Mouse (Mus musculus): ENCODE measurements at regions not wholly inside any gene's neighbourhood (a gene's known extent, or its start where the extent isn't known, plus 50 kb on each side); places are given as distances from the start of the nearest gene placed in this dataset.
A peak's percentile ranks its signal among the peaks of the same experiment; 100 is the strongest.

- H3K4me1 ChIP-seq (ENCODE audit: control insufficient read depth, insufficient read depth, low read length), result peaks cover 6% of the 10 kb centered on the region; the same call in 1 of the 2 replicates
- no peak for DNase-seq
- H3K27ac ChIP-seq (ENCODE audit: insufficient read depth, low read depth, low read length), result no peak overlapping the region
- no peak overlapping the region for H3K4me3 ChIP-seq (ENCODE audit: insufficient read depth, low read depth, low read length)
- TF ChIP-seq POLR2A (IDR thresholded peaks at IDR 0.05; ENCODE audit: low read depth, low read length) (no peak), CTCF (conservative IDR thresholded peaks at IDR 0.05; ENCODE audit: insufficient read depth, insufficient read length, low read depth, low read length) (no peak)
- WGBS, result 97% methylated on average over 2 of the region's 2 CpGs
- H3K36me3 ChIP-seq (ENCODE audit: control insufficient read depth, insufficient read depth, low read length), result no peaks in the 10 kb centered on the region
- no peaks in the 10 kb centered on the region for H3K27me3 ChIP-seq (replicated peaks; ENCODE audit: control insufficient read depth, insufficient read depth, low read length)
These were observed 199.9 kb downstream of the Emp1 start for GRCm38 (mm10) chr6:135562267-135562666.

GRCm38 (mm10) chr6:135563766-135564165 is 201.4 kb downstream of the Emp1 start:
- Histone ChIP-seq H3K4me1 (ENCODE audit: control insufficient read depth, insufficient read depth, low read length) (peaks cover 6% of the 10 kb centered on the region; the same call in 1 of the 2 replicates), H3K36me3 (ENCODE audit: control insufficient read depth, insufficient read depth, low read length) (no peaks in the 10 kb centered on the region), H3K27ac (ENCODE audit: insufficient read depth, low read depth, low read length) (no peak overlapping the region), H3K27me3 (replicated peaks; ENCODE audit: control insufficient read depth, insufficient read depth, low read length) (no peaks in the 10 kb centered on the region), H3K4me3 (ENCODE audit: insufficient read depth, low read depth, low read length) (no peak overlapping the region)
- no peak for DNase-seq
- TF ChIP-seq CTCF (conservative IDR thresholded peaks at IDR 0.05; ENCODE audit: insufficient read depth, insufficient read length, low read depth, low read length), result no peak
- TF ChIP-seq POLR2A (IDR thresholded peaks at IDR 0.05; ENCODE audit: low read depth, low read length), result no peak

DNA sequence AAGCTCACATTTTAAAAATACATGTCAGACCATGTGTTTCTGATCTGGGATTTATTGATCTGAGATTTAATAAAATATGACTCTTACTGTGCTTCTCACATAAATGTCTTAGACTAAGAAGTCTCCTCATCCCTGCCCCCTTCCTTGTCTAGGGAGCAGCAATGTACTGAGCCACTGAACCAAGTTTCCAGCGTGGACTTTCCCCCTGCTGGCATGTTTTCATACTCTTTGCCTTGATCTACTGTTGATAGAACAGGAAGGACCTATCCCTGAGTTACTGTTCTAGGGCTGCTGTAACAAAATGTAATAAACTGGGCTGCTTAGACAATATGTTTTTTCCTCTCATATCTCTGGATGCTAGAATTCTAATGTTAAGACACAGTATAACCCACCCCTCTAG is 206.7 kb downstream of the Emp1 start:
- peak; percentile 85 for DNase-seq
- TF ChIP-seq CTCF (conservative IDR thresholded peaks at IDR 0.05; ENCODE audit: insufficient read depth, insufficient read length, low read depth, low read length) (no peak), POLR2A (IDR thresholded peaks at IDR 0.05; ENCODE audit: low read depth, low read length) (no peak)

GRCm38 (mm10) chr6:135575294-135575693 is 212.9 kb downstream of the Emp1 start:
- H3K36me3 ChIP-seq (ENCODE audit: control insufficient read depth, insufficient read depth, low read length), result no peaks in the 10 kb centered on the region
- TF ChIP-seq CTCF (conservative IDR thresholded peaks at IDR 0.05; ENCODE audit: insufficient read depth, insufficient read length, low read depth, low read length), result no peak
- TF ChIP-seq POLR2A (IDR thresholded peaks at IDR 0.05; ENCODE audit: low read depth, low read length), result no peak
- peak; percentile 70 for DNase-seq
- H3K4me3 ChIP-seq (ENCODE audit: insufficient read depth, low read depth, low read length), result no peak overlapping the region
- H3K27me3 ChIP-seq (replicated peaks; ENCODE audit: control insufficient read depth, insufficient read depth, low read length), result no peaks in the 10 kb centered on the region
- peak overlapping the region; percentile 76; the same call in 1 of the 2 replicates for H3K27ac ChIP-seq (ENCODE audit: insufficient read depth, low read depth, low read length)
- WGBS, result 44% methylated on average over 2 of the region's 2 CpGs
- peaks cover 17% of the 10 kb centered on the region; the same call in 1 of the 2 replicates for H3K4me1 ChIP-seq (ENCODE audit: control insufficient read depth, insufficient read depth, low read length)

More for the DNA sequence above, 206.7 kb downstream of the Emp1 start:
- no peak overlapping the region for H3K4me3 ChIP-seq (ENCODE audit: insufficient read depth, low read depth, low read length)
- WGBS, result 13% methylated on average over 1 of the region's 1 CpGs
- H3K27me3 ChIP-seq (replicated peaks; ENCODE audit: control insufficient read depth, insufficient read depth, low read length), result no peaks in the 10 kb centered on the region
- 0 out of 2 replicates have a peak overlapping the region, but pooled peaks have one; percentile 9 for H3K27ac ChIP-seq (ENCODE audit: insufficient read depth, low read depth, low read length)
- peaks cover 7% of the 10 kb centered on the region; the same call in 1 of the 2 replicates for H3K4me1 ChIP-seq (ENCODE audit: control insufficient read depth, insufficient read depth, low read length)
- H3K36me3 ChIP-seq (ENCODE audit: control insufficient read depth, insufficient read depth, low read length), result no peaks in the 10 kb centered on the region

GRCm38 (mm10) chr6:135578728-135579127 is 216.4 kb downstream of the Emp1 start:
- TF ChIP-seq CTCF (conservative IDR thresholded peaks at IDR 0.05; ENCODE audit: insufficient read depth, insufficient read length, low read depth, low read length), result no peak
- no peak for TF ChIP-seq POLR2A (IDR thresholded peaks at IDR 0.05; ENCODE audit: low read depth, low read length)
- peaks cover 10% of the 10 kb centered on the region; the same call in 1 of the 2 replicates for H3K4me1 ChIP-seq (ENCODE audit: control insufficient read depth, insufficient read depth, low read length)
- no peak overlapping the region for H3K4me3 ChIP-seq (ENCODE audit: insufficient read depth, low read depth, low read length)
- H3K27me3 ChIP-seq (replicated peaks; ENCODE audit: control insufficient read depth, insufficient read depth, low read length), result no peaks in the 10 kb centered on the region
- WGBS, result 93% methylated on average over 8 of the region's 8 CpGs
- H3K36me3 ChIP-seq (ENCODE audit: control insufficient read depth, insufficient read depth, low read length), result no peaks in the 10 kb centered on the region
- DNase-seq, result no peak
- H3K27ac ChIP-seq (ENCODE audit: insufficient read depth, low read depth, low read length), result no peak overlapping the region

DNA sequence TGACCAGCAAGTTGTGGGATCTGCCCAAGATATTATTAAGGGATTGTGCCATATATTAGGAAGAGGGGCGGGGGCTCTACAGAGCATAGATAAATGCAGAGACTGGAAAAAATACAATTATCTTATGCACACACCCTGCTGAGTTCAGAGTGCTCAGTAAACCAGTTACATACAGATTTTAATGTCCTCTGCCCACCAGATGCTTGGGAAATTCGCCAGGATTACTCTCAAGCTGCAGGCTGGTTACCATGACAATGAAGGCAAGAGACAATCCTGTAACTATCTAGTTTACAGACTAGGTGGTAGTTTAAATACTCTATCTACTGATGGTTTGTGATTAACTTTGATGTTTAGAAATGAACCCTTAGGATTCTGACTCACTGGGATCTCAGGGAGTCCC is 220.2 kb downstream of the Emp1 start:
- no peak for DNase-seq
- Histone ChIP-seq H3K4me3 (ENCODE audit: insufficient read depth, low read depth, low read length) (no peak overlapping the region), H3K4me1 (ENCODE audit: control insufficient read depth, insufficient read depth, low read length) (no peaks in the 10 kb centered on the region), H3K36me3 (ENCODE audit: control insufficient read depth, insufficient read depth, low read length) (no peaks in the 10 kb centered on the region), H3K27me3 (replicated peaks; ENCODE audit: control insufficient read depth, insufficient read depth, low read length) (no peaks in the 10 kb centered on the region), H3K27ac (ENCODE audit: insufficient read depth, low read depth, low read length) (no peak overlapping the region)
- TF ChIP-seq CTCF (conservative IDR thresholded peaks at IDR 0.05; ENCODE audit: insufficient read depth, insufficient read length, low read depth, low read length) (no peak), POLR2A (IDR thresholded peaks at IDR 0.05; ENCODE audit: low read depth, low read length) (no peak)
- 72% methylated on average over 2 of the region's 2 CpGs for WGBS

DNA sequence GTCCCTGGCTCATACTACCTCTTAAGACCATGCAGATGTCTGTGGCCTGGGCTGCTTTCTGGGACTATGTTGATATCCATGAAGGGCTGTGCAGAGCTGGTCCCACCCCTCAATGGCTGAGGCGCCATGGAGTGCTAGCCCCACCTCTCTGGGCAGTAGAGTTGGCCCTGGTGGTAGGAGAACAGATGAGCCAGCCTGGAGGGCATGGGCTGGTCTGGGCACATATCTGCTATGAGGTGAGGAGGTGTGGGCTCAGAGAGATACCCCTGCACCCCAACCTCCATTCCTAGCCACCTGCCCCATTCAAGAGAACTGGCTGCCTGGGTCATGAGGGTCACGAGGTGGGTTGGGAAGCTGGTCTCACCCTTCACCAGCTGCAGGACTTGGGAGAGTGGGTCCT is 222.4 kb downstream of the Emp1 start:
- no peak for DNase-seq
- H3K4me3 ChIP-seq (ENCODE audit: insufficient read depth, low read depth, low read length), result no peak overlapping the region
- no peaks in the 10 kb centered on the region for H3K4me1 ChIP-seq (ENCODE audit: control insufficient read depth, insufficient read depth, low read length)
- TF ChIP-seq CTCF (conservative IDR thresholded peaks at IDR 0.05; ENCODE audit: insufficient read depth, insufficient read length, low read depth, low read length) (no peak), POLR2A (IDR thresholded peaks at IDR 0.05; ENCODE audit: low read depth, low read length) (no peak)
- no peaks in the 10 kb centered on the region for H3K36me3 ChIP-seq (ENCODE audit: control insufficient read depth, insufficient read depth, low read length)
- WGBS, result 100% methylated on average over 2 of the region's 2 CpGs
- H3K27me3 ChIP-seq (replicated peaks; ENCODE audit: control insufficient read depth, insufficient read depth, low read length), result no peaks in the 10 kb centered on the region
- no peak overlapping the region for H3K27ac ChIP-seq (ENCODE audit: insufficient read depth, low read depth, low read length)
